Mouse (Mus musculus) heart, postnatal 4 days (tissue): ENCODE results near the gene Zfp651. TPM values are rescaled to one million over a fixed set of nuclear protein-coding genes. Genes with fewer than 3 reads are reported as not detected.

Experiments
- DNase-seq: peaks from one replicate; pipeline ENCODE4 v3.0.0; 2021
- total RNA-seq, 2 experiments: library from RNA; stranded (reverse); gene quantifications; 2 replicates each; pipeline ENCODE4 v1.2.3; 2021

Zfp651 gene
- total RNA-seq, 2 experiments from 2014 or later, result 75.6 to 81.6 TPM

GRCm38 (mm10) chr9:121762761-121763160 lies 3.6 kb downstream of the Zfp651 start:
- no peak for DNase-seq

- peak; percentile 61 for DNase-seq
Observed at GRCm38 (mm10) chr9:121763716-121764115, 4.6 kb downstream of the Zfp651 start.

- no peak for DNase-seq
Observed at GRCm38 (mm10) chr9:121765166-121765855, 6.2 kb downstream of the Zfp651 start.

DNA sequence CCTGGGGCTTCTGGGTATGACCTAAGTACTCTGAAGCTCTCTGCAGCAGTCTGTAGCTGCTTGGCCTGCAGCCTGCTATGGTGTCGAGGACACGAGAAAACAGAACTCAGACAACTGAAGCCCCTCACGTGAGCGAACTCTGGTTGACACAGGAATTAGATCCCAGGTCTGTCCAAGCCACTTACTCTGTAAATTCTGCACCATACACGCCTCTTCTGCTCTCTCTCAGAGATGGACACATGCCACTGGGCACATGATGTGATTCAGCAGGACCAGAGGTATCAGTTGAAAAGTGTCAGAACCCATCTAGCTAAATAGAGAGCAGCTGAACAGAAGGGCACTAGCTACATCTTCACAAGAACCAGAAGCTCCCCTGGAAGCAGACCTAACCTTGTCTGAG lies 13.3 kb downstream of the Zfp651 start:
- no peak for DNase-seq

- DNase-seq, result no peak
Observed at GRCm38 (mm10) chr9:121775951-121776350, 16.8 kb downstream of the Zfp651 start.

DNA sequence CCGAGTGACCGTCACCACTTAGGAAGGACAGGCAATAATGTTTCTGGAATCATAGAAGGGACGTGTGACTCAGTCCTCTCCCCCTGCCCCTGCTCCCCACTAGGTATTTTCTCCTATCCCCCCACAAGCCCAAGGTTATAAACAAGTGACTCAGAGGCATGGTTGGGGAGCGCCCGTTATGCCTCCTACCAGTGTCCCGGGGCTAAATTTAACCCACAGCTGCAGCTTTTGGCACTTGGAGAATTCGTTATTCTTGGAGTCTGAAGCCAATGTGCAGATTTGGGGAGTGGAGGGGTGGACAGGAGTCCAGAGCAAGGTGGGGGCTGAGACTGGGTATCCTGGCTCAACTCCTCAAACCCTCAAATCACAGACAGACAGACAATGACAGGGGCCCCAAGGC lies 17.4 kb downstream of the Zfp651 start:
- peak; percentile 59 for DNase-seq

- peak; percentile 51 for DNase-seq
Observed at GRCm38 (mm10) chr9:121777484-121778065, 18.4 kb downstream of the Zfp651 start, which contains the start of gene Klhl40. Gene Klhl40 (plus strand): TSS chr9:121777607.

DNA sequence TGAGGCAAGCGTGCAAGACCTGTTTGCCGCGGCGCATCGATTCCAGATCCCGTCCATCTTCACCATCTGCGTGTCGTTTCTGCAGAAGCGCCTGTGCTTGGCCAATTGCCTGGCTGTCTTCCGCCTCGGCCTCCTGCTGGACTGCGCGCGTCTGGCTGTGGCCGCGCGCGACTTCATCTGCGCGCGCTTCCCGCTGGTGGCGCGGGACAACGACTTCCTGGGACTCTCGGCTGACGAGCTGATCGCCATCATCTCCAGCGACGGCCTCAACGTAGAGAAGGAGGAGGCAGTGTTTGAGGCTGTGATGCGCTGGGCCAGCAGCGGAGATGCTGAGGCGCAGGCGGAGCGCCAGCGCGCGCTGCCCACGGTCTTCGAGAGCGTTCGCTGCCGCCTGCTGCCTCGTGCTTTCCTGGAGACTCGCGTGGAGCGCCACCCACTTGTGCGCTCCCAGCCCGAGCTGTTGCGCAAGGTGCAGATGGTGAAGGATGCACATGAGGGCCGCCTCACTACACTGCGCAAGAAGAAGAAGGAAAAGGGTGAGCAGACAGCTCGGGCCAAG lies 19.0 kb downstream of the Zfp651 start:
- peak; percentile 65 for DNase-seq

- no peak for DNase-seq
Observed at GRCm38 (mm10) chr9:121784801-121785200, 25.7 kb downstream of the Zfp651 start.

- DNase-seq, result no peak
Observed at GRCm38 (mm10) chr9:121785261-121785660, 26.1 kb downstream of the Zfp651 start.

DNA sequence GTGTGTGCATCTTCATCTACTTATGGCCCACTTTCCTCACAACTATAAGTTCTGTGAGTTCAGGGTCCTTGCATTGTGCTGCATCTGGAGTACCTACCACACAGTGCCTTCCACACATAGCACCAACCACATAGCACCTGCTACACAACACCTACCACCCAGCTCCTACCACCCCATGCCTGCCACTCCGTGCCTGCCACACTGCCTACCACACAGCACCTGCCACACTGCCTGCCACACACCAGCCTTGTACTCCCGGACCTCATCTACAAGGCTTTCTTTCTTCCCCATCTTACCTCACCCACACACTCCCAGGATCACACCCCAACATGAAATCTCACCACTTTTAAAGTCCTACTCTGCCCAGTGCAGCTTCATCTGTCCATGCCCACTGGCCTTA lies 27.2 kb downstream of the Zfp651 start:
- no peak for DNase-seq

DNA sequence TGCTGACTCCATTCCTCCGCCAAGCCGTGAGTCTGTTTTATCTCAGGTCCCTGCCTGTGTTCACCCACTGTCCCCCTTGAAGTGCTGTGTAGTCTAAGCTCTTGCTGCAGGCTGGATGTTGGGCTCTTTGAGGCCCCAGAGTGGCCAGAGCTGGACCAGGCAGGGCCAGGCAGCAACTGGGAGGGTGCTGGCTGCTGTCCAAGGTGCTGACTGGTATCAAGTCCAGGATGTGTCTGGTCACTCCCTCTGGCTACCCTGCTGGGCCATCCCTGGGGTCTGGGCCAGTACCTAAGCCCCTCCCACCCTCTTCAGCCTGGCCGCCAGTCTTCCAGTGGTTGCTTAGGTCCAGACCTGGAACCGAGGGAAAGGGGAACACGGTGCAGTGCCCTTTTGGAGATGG lies 32.1 kb downstream of the Zfp651 start:
- DNase-seq, result peak; percentile 89

- peak; percentile 71 for DNase-seq
Observed at GRCm38 (mm10) chr9:121791757-121792521, 32.8 kb downstream of the Zfp651 start, which contains the start of gene Hhatl. Gene Hhatl (minus strand): TSS chr9:121792507.

DNA sequence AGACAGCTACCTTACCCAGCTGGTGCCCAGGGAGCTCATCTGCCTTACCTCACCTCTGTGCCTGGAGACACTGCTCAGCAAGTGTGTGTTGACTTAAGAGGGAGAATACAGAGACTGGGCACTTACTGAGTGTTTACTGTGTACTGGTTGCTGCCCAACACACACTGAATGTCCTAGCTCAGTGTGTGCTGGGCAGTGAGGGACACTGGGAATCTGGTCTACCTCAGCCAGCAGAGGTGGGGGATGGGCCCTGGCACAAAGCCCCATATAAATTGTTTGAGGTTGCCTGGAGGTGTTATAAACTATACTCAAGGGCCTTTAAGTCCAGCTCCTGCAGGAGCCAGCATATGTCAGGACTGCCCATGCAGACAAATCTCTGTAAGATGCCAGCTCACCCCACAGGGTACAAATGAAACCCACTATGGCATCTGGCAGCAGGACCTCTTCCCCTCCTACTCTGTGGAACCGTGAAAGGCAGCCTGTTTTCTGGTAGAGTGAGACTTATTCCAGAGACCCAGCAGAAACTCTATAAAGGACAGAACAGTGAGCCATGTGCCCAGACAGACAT lies 35.9 kb downstream of the Zfp651 start:
- DNase-seq, result peak; percentile 85

DNA sequence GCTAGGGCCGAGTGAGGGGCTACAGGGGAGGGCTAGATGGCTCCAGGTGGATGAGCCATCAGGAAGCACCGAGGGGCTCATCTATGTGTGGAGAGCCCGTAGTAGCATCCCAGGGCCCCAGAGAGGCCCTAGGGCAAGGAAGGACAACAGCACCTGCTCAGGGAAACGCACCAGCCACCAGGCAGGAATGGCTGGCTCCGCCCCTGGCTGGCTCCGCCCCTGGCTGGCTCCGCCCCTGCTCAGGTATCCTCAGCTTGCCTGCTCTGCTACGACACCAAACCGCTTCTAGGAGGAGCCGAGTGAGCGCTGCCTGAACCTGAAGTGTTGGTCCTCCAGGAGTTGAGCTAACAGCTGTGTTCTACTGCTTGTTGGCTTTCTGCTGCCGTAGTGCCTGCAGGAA lies 38.6 kb downstream of the Zfp651 start:
- DNase-seq, result no peak

GRCm38 (mm10) chr9:121798887-121799520 lies 39.9 kb downstream of the Zfp651 start:
- DNase-seq, result no peak

DNA sequence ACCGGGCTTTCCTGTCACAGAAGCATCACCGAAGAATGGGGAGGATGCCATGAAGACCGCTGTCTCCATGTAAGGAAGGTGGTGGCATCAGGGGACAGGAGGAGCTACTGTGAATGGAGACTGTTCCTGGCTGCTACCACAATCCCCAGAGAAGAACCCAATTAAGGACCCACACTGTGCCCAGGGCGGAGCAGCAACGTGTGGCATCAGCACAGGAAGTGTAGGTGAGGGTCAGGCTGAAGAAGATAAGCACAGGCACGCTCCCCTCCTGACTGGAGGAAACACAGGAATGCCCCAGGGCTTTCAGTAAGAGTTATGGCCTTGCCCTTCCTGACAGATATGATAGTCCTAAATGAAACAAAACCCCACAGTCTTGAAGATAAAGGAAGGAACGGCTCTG lies 43.6 kb downstream of the Zfp651 start:
- DNase-seq, result no peak

- no peak for DNase-seq
Observed at GRCm38 (mm10) chr9:121807546-121807945, 48.4 kb downstream of the Zfp651 start.

DNA sequence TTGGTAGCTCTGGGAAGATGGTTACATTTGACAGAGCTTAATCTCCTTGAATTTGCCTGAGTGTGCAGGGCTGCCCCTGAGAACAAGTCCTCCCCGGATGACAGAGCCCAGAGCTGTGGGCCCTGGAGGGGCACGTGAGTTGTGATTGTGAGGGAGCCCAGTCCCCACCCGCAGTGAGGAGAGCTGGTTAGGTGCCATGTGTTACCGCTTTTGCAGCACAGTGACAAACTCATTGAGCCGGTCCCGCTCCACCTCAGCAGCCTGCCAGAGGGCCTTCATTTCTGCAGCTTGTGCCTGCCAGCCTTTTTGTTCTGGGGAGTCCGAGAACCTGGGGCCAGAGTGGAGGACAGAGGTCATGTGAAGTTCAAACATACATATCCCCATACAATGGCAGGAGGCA lies 48.8 kb downstream of the Zfp651 start:
- DNase-seq, result no peak

DNA sequence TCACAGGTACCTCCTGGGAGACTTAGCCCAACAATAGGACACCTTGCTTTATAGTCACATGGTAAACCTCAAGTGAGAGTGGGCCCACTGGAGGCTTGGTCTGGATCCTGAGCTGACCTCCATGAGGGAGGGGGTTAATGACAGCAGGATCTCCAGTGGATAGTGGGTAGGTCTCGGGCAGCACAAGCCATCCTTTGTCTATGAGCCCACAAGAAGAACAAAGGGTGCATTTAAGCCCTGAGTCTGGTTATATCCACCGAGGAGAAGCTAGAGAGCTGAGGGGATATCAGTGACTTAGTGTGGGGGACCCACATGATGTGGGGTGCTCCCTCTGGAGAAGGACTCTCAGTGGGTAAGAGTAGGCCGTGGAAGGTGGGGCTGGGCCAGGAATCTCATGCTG lies 49.4 kb downstream of the Zfp651 start:
- no peak for DNase-seq

DNA sequence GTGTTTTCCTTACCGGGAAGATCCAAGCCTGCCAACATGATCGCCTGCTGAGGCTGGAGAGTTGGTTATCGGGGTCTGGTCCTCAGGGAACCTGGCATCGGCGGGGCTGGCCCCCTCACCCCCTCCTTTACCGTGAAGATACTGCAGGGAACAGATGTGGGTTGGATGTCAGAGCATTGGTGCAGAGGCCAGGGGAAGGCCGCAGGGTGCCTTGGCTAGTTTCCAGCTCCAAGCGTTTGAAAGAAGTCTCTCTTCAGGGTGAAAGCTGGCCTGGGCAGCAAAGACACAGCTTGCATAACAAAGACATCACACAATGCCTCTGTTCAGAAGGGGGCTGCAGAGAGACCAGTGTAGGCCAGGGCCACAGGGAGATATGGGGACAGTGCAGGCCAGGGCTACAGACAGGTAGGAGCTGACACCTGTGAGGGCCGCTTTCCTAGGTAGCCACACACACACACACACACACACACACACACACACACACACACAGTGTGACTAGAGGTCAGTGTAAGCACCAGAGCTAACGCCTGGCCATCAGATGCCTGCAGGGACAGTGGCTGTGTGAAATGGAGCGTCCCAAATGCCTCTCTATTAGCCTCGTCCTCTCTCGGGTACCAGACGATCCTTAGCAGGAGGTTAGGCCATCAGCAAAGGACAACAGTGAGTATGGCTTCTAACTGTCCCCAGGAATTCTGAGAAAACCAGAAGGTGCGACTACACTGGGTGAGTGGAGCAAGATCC lies 51.1 kb downstream of the Zfp651 start:
- peak; percentile 32 for DNase-seq

- no peak for DNase-seq
Observed at GRCm38 (mm10) chr9:121815183-121815582, 56.1 kb downstream of the Zfp651 start.
